Comparison of ENCODE assay signal across 9 mouse cellular contexts in genomic region chr15:83408692-83409442, GRCm38 (mm10). TPM values are rescaled to one million over a fixed set of nuclear protein-coding genes. Genes with fewer than 3 reads are reported as not detected.
A peak's percentile ranks its signal among the peaks of the same experiment; 100 is the strongest.
DNase-seq lines count a peak whose midpoint lies in the region; ATAC-seq lines count a peak whose summit lies in the region.
"Had no signal": no experiment of that assay in that cellular context is flagged by ENCODE, and none has a peak within 500 bp of the region (broad histone marks: within the 10 kb centered on the region; RNA-seq: fewer than 3 reads in every experiment).

No protein-coding gene starts in this region.

- peaks cover 34% of the 10 kb centered on the region for H3K4me1 ChIP-seq in heart, embryonic 15.5 days (replicated peaks)

- no peaks in the 10 kb centered on the region for H3K27me3 ChIP-seq in heart, embryonic 15.5 days

- WGBS in heart, embryonic 15.5 days, result 62% methylated on average over 8 of the region's 8 CpGs

- H3K4me3 ChIP-seq in heart, embryonic 15.5 days, result no peak overlapping the region

- peak overlapping the region; percentile 20; the same call in 1 of the 2 replicates for H3K27ac ChIP-seq in heart, embryonic 15.5 days

- DNase-seq in heart, adult 9 months (ENCODE audit: low spot score in 2 of 2), result no peak
- DNase-seq in lung, adult 18-20 months, result peak; percentile 57 to 71
- DNase-seq in lung, postnatal 14 days, result no peak
- peak; percentile 67 for DNase-seq in lung, postnatal 36 days
- DNase-seq in spleen, postnatal 14 days (ENCODE audit: low spot score in 2 of 2), result no peak
- no peak for DNase-seq in spleen, postnatal 10 days (ENCODE audit: low spot score in 2 of 2)
- DNase-seq: adrenal gland, postnatal 36 days had no signal

- H3K36me3 ChIP-seq in heart, embryonic 15.5 days, result no peaks in the 10 kb centered on the region

- no peak overlapping the region for H3K4me2 ChIP-seq in heart, embryonic 15.5 days

- ATAC-seq in heart, embryonic 15.5 days (replicated peaks; ENCODE audit: insufficient number of reproducible peaks, insufficient read depth, low FRiP score, low read depth), result no peak
- 0 out of 2 replicates have a peak, but pooled peaks have one; percentile 31 for ATAC-seq in erythroblast, adult 5-6 weeks (replicated peaks; ENCODE audit: low FRiP score, poor library complexity, severe bottlenecking)

- H3K9ac ChIP-seq in heart, embryonic 15.5 days, result no peak overlapping the region

- no peaks in the 10 kb centered on the region for H3K9me3 ChIP-seq in heart, embryonic 15.5 days (replicated peaks)

RNA-seq across cellular contexts. Expression of gene Pacsin2, which starts 55.5 kb away (rescaled TPM):
- polyA plus RNA-seq in heart, embryonic 15.5 days (2015; fragmentation: Nextera tagmentation; extraction: Ambion mirVana), result 59.3 and 75.3 TPM in 2 replicates
- 102 and 137 TPM in 2 replicates for total RNA-seq in erythroblast, adult 5-6 weeks (2015; ENCODE audit: low replicate concordance)
- 285 and 310 TPM in 2 replicates for total RNA-seq in erythroblast, adult 5-6 weeks (2017; ENCODE audit: low replicate concordance)

RNA-seq across cellular contexts. Expression of gene Arfgap3, which starts 58.8 kb away (rescaled TPM):
- 37.7 and 40.1 TPM in 2 replicates for polyA plus RNA-seq in heart, embryonic 15.5 days (2015; fragmentation: Nextera tagmentation; extraction: Ambion mirVana)
- 44.1 and 50.7 TPM in 2 replicates for total RNA-seq in erythroblast, adult 5-6 weeks (2015; ENCODE audit: low replicate concordance)
- 49.2 and 63.3 TPM in 2 replicates for total RNA-seq in erythroblast, adult 5-6 weeks (2017; ENCODE audit: low replicate concordance)

Comparison
In these comparisons a context has a peak if more than half of its experiments do, and no peak if none do; other contexts are left out.
1. DNase-seq: peak in lung, adult 18-20 months (2 of 2) and lung, postnatal 36 days (single experiment); none in heart, adult 9 months (0 of 2), lung, postnatal 14 days (single experiment), spleen, postnatal 14 days (0 of 2) and spleen, postnatal 10 days (0 of 2).